Mouse (Mus musculus) kidney, adult 2 months (tissue): Measurements from ENCODE around the gene Srgap2. TPM values are rescaled to one million over a fixed set of nuclear protein-coding genes. Genes with fewer than 3 reads are reported as not detected.
A peak's percentile ranks its signal among the peaks of the same experiment; 100 is the strongest.

Source experiments
- DNase-seq: peaks from one replicate; pipeline ENCODE4 v3.0.0; 2021
- H3K27ac ChIP-seq: fragments of 200-500 bp; 2 replicates; pipeline ENCODE4 v1.5.1; 2012; ENCODE audit warnings: low read depth, low read length, control low read depth, inconsistent platforms; ENCODE audit not compliant: insufficient read depth
- H3K27me3 ChIP-seq: fragments of 200-500 bp; replicated peaks from 2 replicates; pipeline ENCODE4 v1.6.1; 2012; ENCODE audit warnings: mild to moderate bottlenecking, moderate library complexity, low read length, inconsistent platforms; ENCODE audit not compliant: control insufficient read depth, insufficient read depth
- H3K36me3 ChIP-seq: fragments of 200-500 bp; 2 replicates; pipeline ENCODE4 v1.6.1; 2012; ENCODE audit warnings: mild to moderate bottlenecking, moderate library complexity, low read length, inconsistent platforms; ENCODE audit not compliant: control insufficient read depth, insufficient read depth
- H3K4me1 ChIP-seq: fragments of 200-500 bp; 2 replicates; pipeline ENCODE4 v1.6.1; 2011; ENCODE audit warnings: low read length; ENCODE audit not compliant: control insufficient read depth, insufficient read depth
- H3K4me3 ChIP-seq: fragments of 200-500 bp; 2 replicates; pipeline ENCODE4 v1.5.1; 2011; ENCODE audit warnings: mild to moderate bottlenecking, low read depth, low read length, control low read depth; ENCODE audit not compliant: insufficient read depth
- CTCF ChIP-seq: fragments of 200-500 bp; conservative IDR thresholded peaks from 2 replicates; pipeline ENCODE4 v1.5.1; 2011; ENCODE audit warnings: low read depth, mild to moderate bottlenecking, control low read depth, low read length, moderate library complexity, mixed read lengths; ENCODE audit not compliant: insufficient read depth, insufficient read length
- POLR2A ChIP-seq: fragments of 200-500 bp; IDR thresholded peaks from one replicate; pipeline ENCODE4 v1.6.1; 2011; ENCODE audit warnings: low read depth, low read length, control low read depth
- WGBS: fragments of 180-500 bp; shearing (Covaris S2); methylation state at CpG from one replicate; pipeline ENCODE4 v1.1.7; 2018; 5-methylcytosine and 5-hydroxymethylcytosine counted together
- polyA plus RNA-seq: library from polyadenylated mRNA; depleted of rRNA; stranded (reverse); fragments of >200 nt; gene quantifications from 2 replicates; pipeline ENCODE4 v1.2.3, GENCODE M21; 2012

The Srgap2 gene
- polyA plus RNA-seq, 1 experiment: 13.0 TPM

DNA sequence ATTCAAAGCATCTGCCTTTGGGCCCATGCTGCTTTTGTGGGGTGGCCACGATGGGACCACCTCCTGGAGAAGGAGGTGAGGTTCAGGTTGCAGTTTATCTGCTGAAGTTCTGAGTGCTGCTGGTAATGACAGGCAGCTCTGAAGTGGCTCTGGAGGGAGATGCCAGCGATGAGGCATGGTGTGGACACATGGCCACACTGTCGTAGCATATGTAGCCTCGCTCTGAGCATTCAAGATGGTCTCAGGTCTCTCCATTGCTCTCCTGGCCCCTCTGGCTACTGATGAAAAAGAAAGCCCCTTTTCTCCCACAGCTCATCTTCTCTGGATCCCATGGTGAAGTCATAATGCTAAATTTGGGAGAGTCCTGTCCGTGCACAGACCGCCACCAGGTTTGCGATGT lies 230.4 kb downstream of the Srgap2 start:
- H3K36me3 ChIP-seq: peaks cover 2% of the 10 kb centered on the region; the same call in 1 of the 2 replicates

DNA sequence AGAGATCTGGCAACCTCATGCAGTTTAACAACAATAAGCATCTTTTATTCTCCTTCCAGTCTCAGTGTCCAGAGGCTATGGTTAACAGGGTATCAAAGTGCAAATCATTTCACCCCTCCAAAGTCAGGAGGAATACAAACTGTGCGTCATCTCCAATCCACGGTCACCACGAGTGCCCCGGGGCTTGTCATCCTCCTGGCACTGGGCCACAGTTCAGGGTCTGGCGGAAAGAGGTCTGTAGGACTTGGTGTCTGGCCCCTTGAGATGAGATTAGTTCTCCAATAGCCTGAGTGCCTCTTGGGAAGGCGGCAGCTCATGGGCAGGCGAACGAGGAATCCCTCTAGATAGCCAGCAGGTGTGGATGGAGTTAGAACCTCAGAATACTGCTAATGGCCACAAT lies 232.0 kb downstream of the Srgap2 start:
- Histone ChIP-seq H3K27ac (no peak overlapping the region), H3K36me3 (peaks cover under 1% of the 10 kb centered on the region; the same call in 1 of the 2 replicates), H3K4me3 (no peak overlapping the region), H3K4me1 (no peaks in the 10 kb centered on the region), H3K27me3 (no peaks in the 10 kb centered on the region)
- TF ChIP-seq CTCF: no peak
- no peak for TF ChIP-seq POLR2A
- WGBS: 77% methylated on average over 8 of the region's 8 CpGs
- no peak for DNase-seq

More for the DNA sequence above, 230.4 kb downstream of the Srgap2 start:
- Histone ChIP-seq H3K27me3 (no peaks in the 10 kb centered on the region), H3K4me1 (no peaks in the 10 kb centered on the region; the same call in 1 of the 2 replicates), H3K4me3 (no peak overlapping the region), H3K27ac (no peak overlapping the region)
- no peak for TF ChIP-seq POLR2A
- no peak for TF ChIP-seq CTCF
- 94% methylated on average over 7 of the region's 7 CpGs for WGBS
- no peak for DNase-seq

DNA sequence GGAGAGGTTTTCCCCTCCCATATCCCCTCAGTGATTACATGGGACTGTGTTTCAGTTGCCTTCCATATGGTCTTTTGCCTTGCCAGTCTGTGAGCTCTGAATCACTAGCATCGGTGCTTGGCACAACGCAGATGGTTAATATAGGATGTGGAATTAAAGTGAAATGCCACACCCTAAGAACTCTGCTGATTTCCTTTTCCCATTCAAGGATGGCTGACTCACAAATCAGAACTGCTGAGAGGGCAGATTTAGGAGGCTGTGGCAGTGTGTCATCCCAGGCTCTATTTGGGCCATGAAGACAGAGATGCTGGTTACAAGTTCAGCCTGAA lies 233.3 kb downstream of the Srgap2 start:
- Histone ChIP-seq H3K36me3 (peaks cover 3% of the 10 kb centered on the region), H3K4me1 (no peaks in the 10 kb centered on the region)
- WGBS: 81% methylated on average over 2 of the region's 2 CpGs

DNA sequence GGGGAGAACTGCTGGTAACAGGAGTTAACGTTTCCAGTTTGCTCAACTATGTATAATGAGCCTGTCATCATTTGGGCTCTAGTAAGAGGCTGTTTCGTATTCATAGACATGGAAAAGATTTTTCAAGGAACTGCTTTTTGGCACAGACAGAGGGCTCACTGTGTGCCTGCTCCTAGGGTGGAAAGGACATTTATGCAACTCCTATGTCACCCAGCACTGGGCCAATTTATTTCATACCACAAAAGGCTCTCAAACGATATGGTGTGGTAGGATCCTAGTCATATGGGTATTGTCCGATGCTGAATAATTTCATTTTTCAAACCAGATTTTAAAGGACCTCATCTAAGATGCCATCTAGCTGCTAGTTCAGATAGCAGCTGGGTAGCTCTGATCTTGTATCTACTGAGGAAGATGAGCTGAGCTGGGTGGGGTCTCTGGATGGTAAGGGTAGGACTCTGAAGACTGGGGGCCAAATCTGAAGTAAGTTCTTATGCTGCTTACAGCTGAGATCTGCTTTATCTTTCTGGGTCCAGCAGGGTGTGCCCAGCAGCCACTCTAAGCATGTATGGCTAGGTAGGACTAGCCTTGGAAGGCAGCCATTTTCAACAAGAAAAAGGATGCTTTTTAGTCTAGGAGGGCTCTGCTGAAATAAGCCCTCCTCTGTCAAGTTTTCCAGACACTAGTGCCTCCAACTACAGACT lies 233.8 kb downstream of the Srgap2 start:
- H3K36me3 ChIP-seq: peaks cover 3% of the 10 kb centered on the region
- TF ChIP-seq CTCF (no peak), POLR2A (no peak)
- H3K27ac ChIP-seq: no peak overlapping the region
- H3K27me3 ChIP-seq: no peaks in the 10 kb centered on the region
- 82% methylated on average over 4 of the region's 4 CpGs for WGBS
- H3K4me3 ChIP-seq: no peak overlapping the region
- DNase-seq: no peak
- H3K4me1 ChIP-seq: no peaks in the 10 kb centered on the region

More for the DNA sequence above, 233.3 kb downstream of the Srgap2 start:
- TF ChIP-seq CTCF (no peak), POLR2A (no peak)
- H3K27me3 ChIP-seq: no peaks in the 10 kb centered on the region
- DNase-seq: no peak
- H3K4me3 ChIP-seq: no peak overlapping the region
- H3K27ac ChIP-seq: no peak overlapping the region

DNA sequence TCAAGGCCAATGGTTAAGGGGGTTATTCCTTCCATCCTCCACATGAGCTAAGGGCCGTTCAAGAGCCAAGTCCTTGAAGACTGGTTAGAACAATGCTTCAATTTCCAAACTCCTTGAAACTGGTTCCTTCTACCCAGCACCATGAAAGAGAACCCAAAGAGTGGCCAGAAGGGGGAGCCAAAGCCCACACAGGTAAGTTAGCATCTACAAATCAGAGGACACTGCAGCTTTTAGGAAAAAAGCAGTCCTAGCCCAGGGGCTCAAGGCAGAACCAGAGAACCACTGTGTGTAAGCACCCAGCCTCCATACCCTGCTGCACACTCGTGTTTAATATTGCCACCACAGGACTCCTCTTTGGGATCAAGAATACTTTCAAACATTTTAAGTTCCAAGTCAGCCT lies 236.5 kb downstream of the Srgap2 start:
- WGBS: 42% methylated on average over 2 of the region's 2 CpGs
- DNase-seq: peak; percentile 76
- no peaks in the 10 kb centered on the region for H3K27me3 ChIP-seq
- no peak for TF ChIP-seq POLR2A
- peak; percentile 78 for TF ChIP-seq CTCF
- no peak overlapping the region for H3K27ac ChIP-seq
- H3K4me3 ChIP-seq: no peak overlapping the region
- H3K36me3 ChIP-seq: peaks cover 3% of the 10 kb centered on the region
- H3K4me1 ChIP-seq: no peaks in the 10 kb centered on the region

DNA sequence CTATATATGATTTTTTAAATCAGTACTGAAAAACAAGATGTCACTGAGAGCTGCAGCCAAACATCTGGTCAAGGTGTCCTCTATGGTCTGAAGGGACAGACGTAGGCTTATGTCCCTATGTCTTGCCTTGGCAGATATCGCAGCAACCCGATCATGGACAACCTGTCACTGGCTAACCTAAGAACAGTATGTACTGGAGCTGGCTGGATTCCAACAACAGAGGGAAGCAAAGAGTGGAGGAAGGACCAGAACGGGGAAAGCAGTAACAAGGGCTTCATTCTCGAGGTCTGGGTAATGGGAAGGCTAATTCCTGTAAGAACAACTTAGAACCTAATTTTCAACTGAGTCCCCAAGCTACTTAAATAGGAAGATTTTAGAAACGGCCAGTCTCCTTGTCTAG lies 238.2 kb downstream of the Srgap2 start:
- no peaks in the 10 kb centered on the region for H3K4me1 ChIP-seq
- 75% methylated on average over 6 of the region's 6 CpGs for WGBS
- no peak overlapping the region for H3K27ac ChIP-seq
- peaks cover 3% of the 10 kb centered on the region; the same call in 1 of the 2 replicates for H3K36me3 ChIP-seq
- no peak overlapping the region for H3K4me3 ChIP-seq
- H3K27me3 ChIP-seq: no peaks in the 10 kb centered on the region
- no peak for TF ChIP-seq POLR2A
- no peak for TF ChIP-seq CTCF
- DNase-seq: no peak

DNA sequence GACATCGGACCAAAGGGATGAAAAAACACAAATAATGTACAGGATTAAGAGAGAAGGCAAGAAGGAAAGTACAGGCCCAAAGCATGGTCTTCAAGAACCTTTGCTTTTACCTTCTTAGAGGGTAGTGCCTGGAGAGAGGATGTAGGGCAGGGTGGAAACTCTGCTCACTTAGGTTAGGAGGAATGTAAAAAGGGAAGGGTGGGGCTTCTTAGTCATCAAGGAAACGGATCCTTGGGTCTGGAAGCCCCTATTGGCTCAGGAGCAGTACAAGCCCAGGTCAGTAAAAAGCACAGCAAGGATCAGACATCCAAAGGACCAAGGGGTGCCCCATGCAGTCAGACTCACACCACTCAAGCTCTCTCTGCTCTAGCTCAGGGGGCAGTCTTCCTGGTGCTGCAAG lies 239.9 kb downstream of the Srgap2 start:
- TF ChIP-seq POLR2A (no peak), CTCF (no peak)
- WGBS: 53% methylated on average over 2 of the region's 2 CpGs
- H3K27me3 ChIP-seq: no peaks in the 10 kb centered on the region
- H3K27ac ChIP-seq: no peak overlapping the region
- H3K4me3 ChIP-seq: no peak overlapping the region
- H3K4me1 ChIP-seq: no peaks in the 10 kb centered on the region
- DNase-seq: no peak
- H3K36me3 ChIP-seq: peaks cover 3% of the 10 kb centered on the region; the same call in 1 of the 2 replicates
